Mouse (Mus musculus) bone marrow macrophage, adult 2 months (primary cell): ENCODE data around the gene Dis3. TPM values are rescaled to one million over a fixed set of nuclear protein-coding genes. Genes with fewer than 3 reads are reported as not detected.
"Not testable (repeated sequence)": the region's sequence is repeated elsewhere in the genome, so short reads cannot be mapped to it uniquely, and the experiment has no call there.

ENCODE experiments used
- H3K27ac ChIP-seq: 2 replicates; pipeline ENCODE4 v1.5.1; 2012; ENCODE audit warnings: low read depth, low read length; ENCODE audit not compliant: insufficient read depth
- H3K4me1 ChIP-seq: 2 replicates; pipeline ENCODE4 v1.6.1; 2012; ENCODE audit warnings: low read length; ENCODE audit not compliant: control insufficient read depth, insufficient read depth
- H3K4me3 ChIP-seq: 2 replicates; pipeline ENCODE4 v1.5.1; 2012; ENCODE audit warnings: mild to moderate bottlenecking, low read length, moderate library complexity; ENCODE audit not compliant: insufficient read depth
- CTCF ChIP-seq: IDR thresholded peaks from 2 replicates; pipeline ENCODE4 v1.5.1; 2012; ENCODE audit warnings: low read depth, mild to moderate bottlenecking, low read length, moderate library complexity
- POLR2A ChIP-seq: IDR thresholded peaks from 2 replicates; pipeline ENCODE4 v1.6.1; 2012; ENCODE audit warnings: mild to moderate bottlenecking, low read depth, low read length, borderline replicate concordance
- polyA plus RNA-seq: library from polyadenylated mRNA; stranded (reverse); fragments of >200 nt; gene quantifications from 2 replicates; pipeline ENCODE4 v1.2.4, GENCODE M21; 2012; ENCODE audit not compliant: missing spikeins, insufficient read depth, insufficient read length

Gene Dis3
- polyA plus RNA-seq, 1 experiment: 16.0 TPM

GRCm38 (mm10) chr14:99044096-99044495, 55.5 kb downstream of the Dis3 start:
- Histone ChIP-seq H3K4me3 (peak overlapping the region; percentile 35), H3K27ac (no peak overlapping the region), H3K4me1 (peaks cover 25% of the 10 kb centered on the region)
- TF ChIP-seq CTCF (no peak), POLR2A (no peak)

- TF ChIP-seq CTCF (no peak), POLR2A (no peak)
- Histone ChIP-seq H3K4me3 (no peak overlapping the region), H3K4me1 (peaks cover 21% of the 10 kb centered on the region), H3K27ac (no peak overlapping the region)
These were observed 56.1 kb downstream of the Dis3 start for GRCm38 (mm10) chr14:99043499-99043898.

- H3K27ac ChIP-seq: no peak overlapping the region
- H3K4me1 ChIP-seq: peaks cover 25% of the 10 kb centered on the region
- no peak overlapping the region for H3K4me3 ChIP-seq
- TF ChIP-seq POLR2A (no peak), CTCF (no peak)
These were observed 58.2 kb downstream of the Dis3 start for GRCm38 (mm10) chr14:99041416-99041815.

DNA sequence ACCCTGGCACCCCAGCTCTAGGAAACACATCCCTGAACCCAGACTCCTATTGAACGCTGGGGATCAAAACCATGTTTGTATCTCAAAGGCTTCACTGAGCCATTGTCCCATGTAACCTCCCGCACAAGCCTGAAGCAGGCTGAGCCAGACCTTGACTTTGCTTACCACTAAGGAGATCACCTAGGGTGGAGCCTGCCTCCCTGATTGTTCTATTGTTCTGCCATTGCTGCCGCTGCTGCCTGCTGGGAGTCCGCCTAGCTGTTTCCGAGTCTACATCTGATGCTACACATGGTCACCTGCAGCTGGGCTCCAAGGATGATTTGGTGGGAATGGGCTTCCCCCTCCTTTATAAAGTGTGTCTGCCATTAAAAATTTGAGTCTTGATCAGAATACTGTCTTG, 60.3 kb downstream of the Dis3 start:
- not testable (repeated sequence) for H3K27ac ChIP-seq, H3K4me3 ChIP-seq
- H3K4me1 ChIP-seq: peaks cover 28% of the 10 kb centered on the region

- Histone ChIP-seq H3K27ac (no peak overlapping the region), H3K4me3 (no peak overlapping the region), H3K4me1 (peaks cover 19% of the 10 kb centered on the region)
- TF ChIP-seq POLR2A (no peak), CTCF (no peak)
These were observed 61.9 kb downstream of the Dis3 start for GRCm38 (mm10) chr14:99037703-99038102.

DNA sequence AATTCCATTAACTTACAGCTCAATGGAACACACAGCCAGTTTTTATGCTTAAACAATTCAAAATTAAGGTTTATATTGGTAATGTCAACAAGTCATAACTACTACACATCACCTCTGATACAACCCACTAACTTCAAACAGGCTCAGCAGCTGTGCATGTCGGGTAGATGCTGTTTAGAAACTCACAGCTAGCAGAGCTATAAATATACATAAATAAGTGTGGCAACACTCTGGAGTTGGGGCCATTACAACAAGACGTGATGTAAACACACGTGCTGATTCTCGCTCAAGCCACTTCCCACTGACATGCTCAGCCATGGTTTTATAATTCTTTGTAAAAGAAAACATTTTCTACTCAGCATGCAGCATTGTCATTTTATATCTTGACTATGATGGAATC, 63.5 kb downstream of the Dis3 start:
- TF ChIP-seq POLR2A: no peak
- no peak for TF ChIP-seq CTCF
- Histone ChIP-seq H3K4me1 (peaks cover 13% of the 10 kb centered on the region), H3K27ac (no peak overlapping the region), H3K4me3 (no peak overlapping the region)

DNA sequence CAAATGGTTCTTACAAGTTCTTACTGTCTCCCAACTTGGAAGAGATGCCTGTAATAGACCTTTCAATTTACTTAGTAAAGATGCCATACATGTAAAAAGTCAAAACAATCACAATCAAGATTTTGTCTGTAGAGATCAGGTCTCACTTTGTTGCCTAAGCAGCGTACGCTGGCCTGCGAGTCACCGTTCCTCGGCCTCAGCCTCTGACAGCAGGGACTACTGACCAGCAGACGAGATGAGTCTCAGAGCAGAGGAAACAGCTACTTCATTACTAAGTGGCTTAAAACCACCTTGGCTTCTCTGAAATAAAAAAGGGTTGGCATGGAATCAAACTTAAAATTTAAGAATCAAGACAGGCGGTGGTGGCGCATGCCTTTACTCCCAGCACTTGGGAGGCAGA, 64.7 kb downstream of the Dis3 start:
- peaks cover 11% of the 10 kb centered on the region for H3K4me1 ChIP-seq
- not testable (repeated sequence) for H3K27ac ChIP-seq, H3K4me3 ChIP-seq

DNA sequence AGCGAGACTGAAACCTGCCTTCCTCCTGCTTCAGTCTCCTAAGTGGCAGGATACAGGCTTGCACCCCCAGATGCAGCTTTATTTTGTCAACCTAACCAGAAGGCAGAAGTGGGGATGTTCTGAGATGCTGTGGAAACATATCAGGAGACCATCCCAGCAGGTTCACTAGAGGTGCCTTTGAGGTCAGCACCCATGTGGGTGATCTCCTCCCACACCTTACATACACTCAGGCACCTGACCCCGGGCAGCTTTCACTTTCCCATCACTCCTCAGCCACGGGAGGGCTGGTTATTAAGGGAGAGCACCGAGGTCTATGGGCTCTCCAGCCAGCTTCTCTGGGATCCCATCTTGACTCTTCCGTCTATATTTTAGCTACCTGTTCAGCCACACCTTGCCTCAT, 67.0 kb downstream of the Dis3 start:
- TF ChIP-seq CTCF (no peak), POLR2A (no peak)
- Histone ChIP-seq H3K4me1 (peaks cover 5% of the 10 kb centered on the region), H3K27ac (no peak overlapping the region), H3K4me3 (no peak overlapping the region)

DNA sequence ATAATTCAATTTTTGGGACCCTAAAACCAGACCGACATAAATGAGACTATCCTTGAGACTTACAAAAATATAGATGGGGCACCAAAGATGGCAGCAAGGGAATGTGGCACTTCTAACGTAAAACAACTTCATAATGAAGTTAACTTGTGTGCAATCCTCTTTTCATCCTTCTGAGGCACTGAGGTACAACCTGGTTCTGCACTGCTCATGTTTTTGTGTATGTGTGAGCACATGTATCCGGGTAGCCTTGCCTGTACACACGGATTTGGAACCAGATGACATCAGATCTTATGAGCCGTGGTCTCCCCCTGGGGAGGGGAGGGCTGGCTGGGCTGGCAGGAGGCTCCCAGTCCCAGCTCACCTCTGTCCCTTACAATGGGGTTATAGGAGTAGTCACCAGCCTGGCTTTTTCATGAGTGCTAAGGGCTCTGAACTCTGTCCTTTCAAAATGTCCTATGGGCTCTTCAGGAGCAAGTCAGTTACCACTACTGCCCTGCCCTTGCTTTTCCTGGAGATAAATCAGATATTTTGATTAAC, 68.2 kb downstream of the Dis3 start:
- peaks cover 4% of the 10 kb centered on the region for H3K4me1 ChIP-seq
- H3K4me3 ChIP-seq: no peak overlapping the region
- H3K27ac ChIP-seq: no peak overlapping the region
- TF ChIP-seq CTCF: no peak
- TF ChIP-seq POLR2A: no peak

DNA sequence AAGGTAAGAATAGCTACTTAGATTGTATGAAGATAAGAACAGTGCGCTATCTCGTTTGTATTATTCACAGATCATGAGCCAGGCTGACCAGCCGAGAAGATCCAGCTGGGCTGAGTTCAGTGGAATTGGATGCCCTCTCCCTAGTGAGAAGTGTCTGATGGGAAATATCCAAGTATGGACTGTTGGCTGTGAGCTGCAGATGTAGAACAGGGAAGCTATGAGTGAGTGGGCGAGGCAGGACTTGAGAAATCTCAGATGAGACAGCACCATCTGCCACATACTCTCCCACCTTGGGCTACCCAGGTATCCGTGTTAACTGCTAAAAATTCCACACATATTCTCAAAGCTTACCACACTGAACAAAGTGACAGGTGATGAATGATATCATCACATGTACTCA, 69.6 kb downstream of the Dis3 start:
- Histone ChIP-seq H3K4me3 (no peak overlapping the region), H3K4me1 (no peaks in the 10 kb centered on the region), H3K27ac (no peak overlapping the region)
- TF ChIP-seq POLR2A (no peak), CTCF (no peak)

Other genes with a start within 250 kb of the Dis3 start
- gene Rpl36a-ps1, start 105.5 kb downstream of the Dis3 start, polyA plus RNA-seq: 12.7 and 14.2 TPM in 2 replicates
- 43.1 and 46.3 TPM in 2 replicates for gene Mzt1, start 53.6 kb downstream of the Dis3 start, polyA plus RNA-seq
- gene Bora, start 53.5 kb downstream of the Dis3 start, polyA plus RNA-seq: 13.7 and 13.8 TPM in 2 replicates
- 11.7 and 13.0 TPM in 2 replicates for gene Pibf1, start 346 bp downstream of the Dis3 start, polyA plus RNA-seq
- not detected in 2 replicates for gene Klf5, start 198.9 kb upstream of the Dis3 start, polyA plus RNA-seq